Mouse (Mus musculus): ENCODE measurements at regions not wholly inside any gene's neighbourhood (a gene's known extent, or its start where the extent isn't known, plus 50 kb on each side); places are given as distances from the start of the nearest gene placed in this dataset.

- no peak for ATAC-seq (ENCODE audit: low FRiP score)
- H3K9me3 ChIP-seq (replicated peaks) = peaks cover 12% of the 10 kb centered on the region; the same call in 1 of the 2 replicates
- no peak overlapping the region for H3K27ac ChIP-seq
- no peak overlapping the region for H3K9ac ChIP-seq
- WGBS = 91% methylated on average over 17 of the region's 17 CpGs
- H3K27me3 ChIP-seq = no peaks in the 10 kb centered on the region
- no peaks in the 10 kb centered on the region for H3K36me3 ChIP-seq
- no peaks in the 10 kb centered on the region for H3K4me1 ChIP-seq
- no peak overlapping the region for H3K4me2 ChIP-seq (replicated peaks)
- H3K4me3 ChIP-seq = no peak overlapping the region
Observed at GRCm38 (mm10) chr2:173930606-173931177, 145.4 kb upstream of the Stx16 start.

- peaks cover 14% of the 10 kb centered on the region; the same call in 1 of the 2 replicates for H3K9me3 ChIP-seq (replicated peaks)
- no peaks in the 10 kb centered on the region for H3K36me3 ChIP-seq
- H3K4me3 ChIP-seq = no peak overlapping the region
- no peak overlapping the region for H3K9ac ChIP-seq
- H3K27me3 ChIP-seq = no peaks in the 10 kb centered on the region
- no peak overlapping the region for H3K4me2 ChIP-seq (replicated peaks)
- H3K4me1 ChIP-seq = peaks cover 32% of the 10 kb centered on the region
- WGBS = 75% methylated on average over 5 of the region's 5 CpGs
- ATAC-seq (ENCODE audit: low FRiP score) = no peak
- H3K27ac ChIP-seq = no peak overlapping the region
Observed at GRCm38 (mm10) chr2:173935706-173936105, 140.4 kb upstream of the Stx16 start.

DNA sequence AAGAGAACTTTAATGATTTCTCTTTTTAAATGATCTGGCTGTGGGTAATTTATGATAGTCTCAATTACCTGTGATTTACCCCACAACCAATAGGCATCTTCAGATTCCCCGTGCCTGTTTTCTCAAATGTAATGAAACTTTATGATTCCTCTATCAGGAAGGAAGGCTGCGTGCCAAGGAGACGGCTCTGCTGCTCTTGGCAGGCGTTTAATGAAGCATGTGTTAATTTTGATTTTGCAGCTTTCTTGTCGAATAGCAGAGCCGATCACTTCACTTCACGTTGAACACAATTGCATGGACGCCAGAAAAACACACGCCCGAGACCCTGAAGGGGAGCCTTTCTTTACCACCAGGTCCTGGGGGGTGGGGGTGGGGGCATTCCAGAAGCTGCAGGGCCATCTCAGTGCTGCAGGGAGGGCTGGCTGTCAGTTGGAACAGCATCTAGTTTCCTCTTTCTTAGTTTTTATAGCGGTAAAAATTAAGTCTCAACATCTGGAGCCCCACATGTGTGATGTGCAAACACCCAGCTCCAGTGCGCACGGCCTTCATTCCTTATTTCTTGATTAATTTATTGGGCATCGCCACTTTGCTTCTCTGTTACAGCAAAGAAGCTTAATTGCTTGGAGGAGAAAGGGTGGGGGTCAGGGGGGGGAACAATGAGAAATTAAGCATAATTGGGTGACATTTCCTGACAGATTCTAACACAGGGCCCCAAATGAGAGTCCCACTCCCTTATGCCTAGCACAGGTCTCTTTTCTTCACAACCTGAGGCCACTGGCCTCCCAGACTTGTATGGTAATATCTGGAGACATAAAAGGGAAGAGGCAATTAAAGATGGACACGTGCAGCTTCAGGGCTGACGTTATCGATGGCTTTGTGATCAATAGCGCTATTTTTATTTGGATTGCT, 138.3 kb upstream of the Stx16 start:
- 47% methylated on average over 18 of the region's 18 CpGs for WGBS
- Histone ChIP-seq H3K9ac (no peak overlapping the region), H3K9me3 (replicated peaks) (peaks cover 14% of the 10 kb centered on the region; the same call in 1 of the 2 replicates), H3K4me1 (peaks cover 33% of the 10 kb centered on the region), H3K27ac (peak overlapping the region; percentile 86), H3K36me3 (no peaks in the 10 kb centered on the region), H3K4me2 (replicated peaks) (peak overlapping the region; percentile 3; the same call in 1 of the 2 replicates), H3K27me3 (no peaks in the 10 kb centered on the region), H3K4me3 (no peak overlapping the region)
- peak; percentile 42; the same call in 1 of the 2 replicates for ATAC-seq (ENCODE audit: low FRiP score)

- Histone ChIP-seq H3K4me2 (replicated peaks) (0 out of 2 replicates have a peak overlapping the region, but pooled peaks have one; percentile 3), H3K27me3 (no peaks in the 10 kb centered on the region), H3K9ac (no peak overlapping the region), H3K9me3 (replicated peaks) (peaks cover 10% of the 10 kb centered on the region; the same call in 1 of the 2 replicates), H3K4me3 (no peak overlapping the region), H3K4me1 (peaks cover 33% of the 10 kb centered on the region), H3K36me3 (no peaks in the 10 kb centered on the region), H3K27ac (peak overlapping the region; percentile 86)
- 56% methylated on average over 11 of the region's 11 CpGs for WGBS
- peak; percentile 71 for ATAC-seq (ENCODE audit: low FRiP score)
Observed at GRCm38 (mm10) chr2:173938440-173938787, 137.7 kb upstream of the Stx16 start.

DNA sequence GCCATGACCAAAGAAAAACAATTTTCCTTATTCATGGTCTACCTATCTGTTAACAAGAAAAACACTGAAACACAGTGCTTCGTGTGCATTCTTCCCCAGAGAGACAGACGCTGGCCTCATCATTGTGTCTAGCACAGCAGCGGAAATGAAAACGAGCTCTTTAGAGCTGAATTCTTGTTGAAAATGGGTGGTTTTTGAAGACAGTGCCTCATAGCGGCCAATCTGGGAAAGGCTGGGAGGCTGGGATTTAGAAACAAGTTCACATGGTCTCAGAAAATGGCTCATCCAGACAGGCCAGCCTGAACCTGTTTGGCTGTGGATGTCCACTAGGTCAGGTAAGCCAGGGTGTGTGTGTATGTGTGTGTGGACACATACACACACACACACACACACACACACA, 130.7 kb upstream of the Stx16 start:
- Histone ChIP-seq H3K27ac (no peak overlapping the region), H3K4me1 (peaks cover 5% of the 10 kb centered on the region; the same call in 1 of the 2 replicates), H3K4me2 (replicated peaks) (no peak overlapping the region), H3K9ac (no peak overlapping the region), H3K4me3 (no peak overlapping the region), H3K27me3 (no peaks in the 10 kb centered on the region), H3K36me3 (no peaks in the 10 kb centered on the region), H3K9me3 (replicated peaks) (peaks cover 29% of the 10 kb centered on the region)
- WGBS = 89% methylated on average over 5 of the region's 5 CpGs
- no peak for ATAC-seq (ENCODE audit: low FRiP score)

DNA sequence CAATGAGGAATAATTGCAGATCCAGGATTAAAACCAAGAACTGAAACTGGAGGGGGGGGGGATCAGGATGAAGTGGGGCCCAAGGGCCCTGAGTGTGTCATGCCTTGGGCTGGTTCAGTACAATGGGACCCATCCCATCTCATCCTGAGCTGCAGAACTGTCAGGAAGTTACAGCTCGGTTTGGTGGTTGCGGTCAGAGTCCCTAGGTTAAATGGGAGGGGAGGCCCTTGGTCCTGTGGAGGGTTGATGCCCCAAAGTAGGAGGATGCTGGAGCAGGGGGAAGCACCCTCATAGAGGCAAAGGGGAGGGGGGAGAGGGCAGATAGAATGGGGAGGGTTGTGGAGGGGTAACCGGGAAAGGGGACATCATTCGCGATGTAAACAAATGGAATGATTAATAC, 127.5 kb upstream of the Stx16 start:
- peaks cover 28% of the 10 kb centered on the region for H3K9me3 ChIP-seq (replicated peaks)
- no peak overlapping the region for H3K9ac ChIP-seq
- no peak for ATAC-seq (ENCODE audit: low FRiP score)
- no peaks in the 10 kb centered on the region for H3K36me3 ChIP-seq
- WGBS = 89% methylated on average over 5 of the region's 5 CpGs
- no peaks in the 10 kb centered on the region for H3K27me3 ChIP-seq
- H3K27ac ChIP-seq = no peak overlapping the region
- no peak overlapping the region for H3K4me2 ChIP-seq (replicated peaks)
- H3K4me3 ChIP-seq = no peak overlapping the region
- 0 out of 2 replicates have a peak, but pooled peaks cover 2% of the 10 kb centered on the region for H3K4me1 ChIP-seq

DNA sequence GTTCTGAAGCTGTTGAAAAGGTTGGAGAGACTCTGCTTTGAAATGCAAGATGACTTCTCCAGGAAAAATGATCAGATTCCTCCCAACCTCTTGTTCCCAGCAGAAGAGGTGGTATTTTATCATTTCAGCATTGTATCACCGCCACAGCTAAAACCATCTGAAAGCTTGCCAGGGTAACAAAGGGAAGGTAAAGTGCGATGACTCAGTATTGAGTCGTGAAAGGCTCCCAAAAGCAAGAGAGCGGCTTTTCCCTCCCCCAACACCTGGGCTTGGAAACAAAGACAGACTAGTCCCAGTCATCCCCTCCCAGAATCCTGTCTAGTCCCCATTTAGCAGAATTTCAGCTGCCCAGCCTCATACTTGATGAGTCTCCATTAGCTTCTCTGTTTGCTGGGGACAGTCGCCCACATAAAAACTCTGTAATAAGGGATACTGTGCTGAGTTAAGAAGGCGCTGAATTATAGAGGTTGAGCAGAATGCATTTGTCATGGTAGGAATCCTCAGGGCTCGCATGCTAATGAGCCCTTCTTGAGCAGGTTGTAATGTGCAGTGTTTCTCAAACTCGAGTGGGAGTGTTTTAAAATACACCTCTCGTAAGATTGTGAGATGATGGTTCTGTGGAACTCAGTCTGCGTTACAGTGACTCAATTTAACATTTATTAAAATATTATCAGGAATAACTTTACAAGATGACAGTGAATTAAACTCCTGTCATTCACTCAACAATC, 125.8 kb upstream of the Stx16 start:
- Histone ChIP-seq H3K36me3 (no peaks in the 10 kb centered on the region), H3K4me3 (no peak overlapping the region), H3K4me2 (replicated peaks) (0 out of 2 replicates have a peak overlapping the region, but pooled peaks have one; percentile 15), H3K27ac (no peak overlapping the region), H3K9me3 (replicated peaks) (peaks cover 16% of the 10 kb centered on the region), H3K9ac (no peak overlapping the region), H3K27me3 (no peaks in the 10 kb centered on the region), H3K4me1 (0 out of 2 replicates have a peak, but pooled peaks cover 2% of the 10 kb centered on the region)
- 43% methylated on average over 10 of the region's 10 CpGs for WGBS
- no peak for ATAC-seq (ENCODE audit: low FRiP score)

DNA sequence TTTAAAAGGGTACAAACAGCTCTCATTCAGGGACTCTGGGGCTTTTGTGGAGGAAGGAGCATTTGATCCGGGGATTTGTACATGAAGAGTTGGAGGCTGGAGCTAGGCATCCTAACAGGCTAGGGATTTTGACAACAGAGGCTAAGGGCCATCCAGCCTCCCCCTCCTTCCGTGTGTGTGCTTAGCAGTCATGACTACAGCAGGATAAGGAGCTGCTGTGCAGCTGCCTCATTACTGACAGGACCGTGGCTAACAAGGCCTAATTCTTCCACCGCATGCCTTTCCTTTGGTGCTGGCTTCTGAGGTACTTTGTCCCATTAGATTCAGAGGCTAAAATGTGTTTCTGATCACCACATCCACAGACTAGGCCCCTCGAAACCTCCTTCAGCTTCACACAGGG, 110.0 kb upstream of the Stx16 start:
- Histone ChIP-seq H3K27ac (no peak overlapping the region), H3K27me3 (no peaks in the 10 kb centered on the region), H3K36me3 (no peaks in the 10 kb centered on the region), H3K4me1 (no peaks in the 10 kb centered on the region), H3K4me3 (no peak overlapping the region), H3K9ac (no peak overlapping the region), H3K4me2 (replicated peaks) (no peak overlapping the region), H3K9me3 (replicated peaks) (peaks cover 4% of the 10 kb centered on the region; the same call in 1 of the 2 replicates)
- no peak for ATAC-seq (ENCODE audit: low FRiP score)
- WGBS = 69% methylated on average over 5 of the region's 5 CpGs

GRCm38 (mm10) chr2:173970789-173971188, 105.3 kb upstream of the Stx16 start:
- ATAC-seq (ENCODE audit: low FRiP score) = no peak
- H3K9ac ChIP-seq = no peak overlapping the region
- no peak overlapping the region for H3K4me2 ChIP-seq (replicated peaks)
- no peaks in the 10 kb centered on the region for H3K36me3 ChIP-seq
- H3K4me1 ChIP-seq = no peaks in the 10 kb centered on the region
- no peaks in the 10 kb centered on the region for H3K27me3 ChIP-seq
- 74% methylated on average over 1 of the region's 1 CpGs for WGBS
- H3K9me3 ChIP-seq (replicated peaks) = peaks cover 27% of the 10 kb centered on the region
- H3K4me3 ChIP-seq = no peak overlapping the region
- no peak overlapping the region for H3K27ac ChIP-seq

GRCm38 (mm10) chr2:173976314-173977053, 99.6 kb upstream of the Stx16 start:
- no peak overlapping the region for H3K27ac ChIP-seq
- H3K9me3 ChIP-seq (replicated peaks) = peaks cover 23% of the 10 kb centered on the region
- no peak overlapping the region for H3K4me3 ChIP-seq
- 37% methylated on average over 4 of the region's 4 CpGs for WGBS
- H3K27me3 ChIP-seq = no peaks in the 10 kb centered on the region
- no peaks in the 10 kb centered on the region for H3K36me3 ChIP-seq
- ATAC-seq (ENCODE audit: low FRiP score) = no peak
- no peak overlapping the region for H3K4me2 ChIP-seq (replicated peaks)
- H3K9ac ChIP-seq = no peak overlapping the region
- H3K4me1 ChIP-seq = 0 out of 2 replicates have a peak, but pooled peaks cover 4% of the 10 kb centered on the region

GRCm38 (mm10) chr2:173977236-173978053, 98.7 kb upstream of the Stx16 start:
- ATAC-seq (ENCODE audit: low FRiP score) = no peak
- Histone ChIP-seq H3K27me3 (no peaks in the 10 kb centered on the region), H3K4me2 (replicated peaks) (no peak overlapping the region), H3K4me1 (0 out of 2 replicates have a peak, but pooled peaks cover 4% of the 10 kb centered on the region), H3K9ac (no peak overlapping the region), H3K4me3 (no peak overlapping the region), H3K9me3 (replicated peaks) (peaks cover 18% of the 10 kb centered on the region), H3K27ac (no peak overlapping the region), H3K36me3 (no peaks in the 10 kb centered on the region)
- 20% methylated on average over 12 of the region's 12 CpGs for WGBS

Data from hindbrain, embryonic 12.5 days (tissue).